Mouse (Mus musculus) stomach, embryonic 16.5 days (tissue): Measurements from ENCODE around the gene 4931429L15Rik. TPM values are rescaled to one million over a fixed set of nuclear protein-coding genes. Genes with fewer than 3 reads are reported as not detected.

Source experiments
- ATAC-seq: fragments of 200-750 bp; cut with Nextera tagmentation; 2 replicates; pipeline ENCODE4 v1.8.0; 2017; ENCODE audit warnings: moderate number of reproducible peaks, moderate TSS enrichment; ENCODE audit not compliant: insufficient read depth, low FRiP score
- H3K27ac ChIP-seq: fragments of 300-500 bp; sonication (generic); 2 replicates; pipeline ENCODE4 v1.5.1; 2014; ENCODE audit warnings: low read length
- H3K27me3 ChIP-seq: fragments of 300-500 bp; sonication (generic); 2 replicates; pipeline ENCODE4 v1.6.1; 2014; ENCODE audit warnings: low read length, control low read depth, mixed read lengths; ENCODE audit not compliant: control insufficient read depth, insufficient read depth
- H3K36me3 ChIP-seq: fragments of 300-500 bp; sonication (generic); 2 replicates; pipeline ENCODE4 v1.6.1; 2014; ENCODE audit warnings: low read length; ENCODE audit not compliant: control insufficient read depth, insufficient read depth
- H3K4me1 ChIP-seq: fragments of 300-500 bp; sonication (generic); 2 replicates; pipeline ENCODE4 v1.6.1; 2014; ENCODE audit warnings: low read length, control low read depth, mixed read lengths; ENCODE audit not compliant: control insufficient read depth, insufficient read depth
- H3K4me2 ChIP-seq: fragments of 300-500 bp; sonication (generic); 2 replicates; pipeline ENCODE4 v1.6.1; 2014; ENCODE audit warnings: low read depth, low read length, mixed read lengths
- H3K4me3 ChIP-seq: fragments of 300-500 bp; sonication (generic); replicated peaks from 2 replicates; pipeline ENCODE4 v1.5.1; 2014; ENCODE audit warnings: mild to moderate bottlenecking, low read length
- H3K9ac ChIP-seq: fragments of 300-500 bp; sonication (generic); 2 replicates; pipeline ENCODE4 v1.6.1; 2014; ENCODE audit warnings: low read length
- H3K9me3 ChIP-seq: fragments of 300-500 bp; sonication (generic); replicated peaks from 2 replicates; pipeline ENCODE4 v1.6.1; 2016; ENCODE audit warnings: low read length, control low read depth; ENCODE audit not compliant: control insufficient read depth
- WGBS: fragments of 180-500 bp; shearing (Covaris S2); extraction: QIAGEN DNeasy Blood & Tissue Kit; methylation state at CpG from one replicate; pipeline ENCODE4 v1.1.7; 2014; 5-methylcytosine and 5-hydroxymethylcytosine counted together
- polyA plus RNA-seq: library from polyadenylated mRNA; unstranded; fragments of >200 nt; fragmentation: Nextera tagmentation; extraction: Ambion mirVana; gene quantifications from 2 replicates; pipeline ENCODE4 v1.2.1, GENCODE M21; 2015

Gene 4931429L15Rik
- polyA plus RNA-seq, 1 experiment from 2014 or later, result not detected

- WGBS, result 89% methylated on average over 7 of the region's 7 CpGs
- Histone ChIP-seq H3K4me3 (no peak overlapping the region), H3K4me1 (no peaks in the 10 kb centered on the region), H3K4me2 (no peak overlapping the region), H3K9me3 (no peaks in the 10 kb centered on the region), H3K9ac (no peak overlapping the region), H3K36me3 (no peaks in the 10 kb centered on the region), H3K27me3 (no peaks in the 10 kb centered on the region), H3K27ac (no peak overlapping the region)
- ATAC-seq, result no peak
Measured at GRCm38 (mm10) chr9:46256177-46256576, 63.6 kb downstream of the 4931429L15Rik start.

Other genes starting within 250 kb of the 4931429L15Rik start
- gene Apoa1, start 91.4 kb downstream of the 4931429L15Rik start, polyA plus RNA-seq, result 510 and 643 TPM in 2 replicates
- 64.3 and 64.4 TPM in 2 replicates for gene Apoc3, start 84.3 kb downstream of the 4931429L15Rik start, polyA plus RNA-seq
- 196 and 228 TPM in 2 replicates for gene Apoa4, start 79.3 kb downstream of the 4931429L15Rik start, polyA plus RNA-seq
- 0.49 TPM in 1 of 2 replicates, not detected in the other for gene Apoa5, start 51.4 kb downstream of the 4931429L15Rik start, polyA plus RNA-seq
- 48.5 and 51.8 TPM in 2 replicates for gene Zpr1, start 46.9 kb downstream of the 4931429L15Rik start, polyA plus RNA-seq
- 18.2 and 18.7 TPM in 2 replicates for gene Bud13, start 37.0 kb downstream of the 4931429L15Rik start, polyA plus RNA-seq